Mouse (Mus musculus): ENCODE data around the gene Acads. TPM values are rescaled to one million over a fixed set of nuclear protein-coding genes. Genes with fewer than 3 reads are reported as not detected.
A peak's percentile ranks its signal among the peaks of the same experiment; 100 is the strongest.
"Not testable (repeated sequence)": the region's sequence is repeated elsewhere in the genome, so short reads cannot be mapped to it uniquely, and the experiment has no call there.

The Acads gene
- polyA plus RNA-seq (2012) = 0.71 and 0.84 TPM in 2 replicates

GRCm38 (mm10) chr5:115118961-115119570, at the start of gene Acads:
Gene Acads, minus strand, starts transcription at chr5:115119346.
- TF ChIP-seq GATA1 (IDR thresholded peaks at IDR 0.05; ENCODE audit: low read length) (no peak), TAL1 (IDR thresholded peaks at IDR 0.05; ENCODE audit: low read length) (no peak)
- H3K4me3 ChIP-seq (replicated peaks) = peak within 1 kb of the TSS; percentile 76
- peaks cover 10% of the 10 kb centered on the region for H3K9me3 ChIP-seq (ENCODE audit: control insufficient read depth, low read length)
- peaks cover 30% of the 10 kb centered on the region for H3K4me1 ChIP-seq (ENCODE audit: control insufficient read depth)
- peaks cover 19% of the 10 kb centered on the region for H3K36me3 ChIP-seq (ENCODE audit: control insufficient read depth)
- H3K27me3 ChIP-seq (ENCODE audit: control insufficient read depth) = no peaks in the 10 kb centered on the region

- H3K9me3 ChIP-seq (ENCODE audit: control insufficient read depth, low read length) = peaks cover 2% of the 10 kb centered on the region; the same call in 1 of the 2 replicates
- peaks cover 25% of the 10 kb centered on the region for H3K4me1 ChIP-seq (ENCODE audit: control insufficient read depth)
- no peaks in the 10 kb centered on the region for H3K36me3 ChIP-seq (ENCODE audit: control insufficient read depth)
- TF ChIP-seq GATA1 (IDR thresholded peaks at IDR 0.05; ENCODE audit: low read length) (no peak), TAL1 (IDR thresholded peaks at IDR 0.05; ENCODE audit: low read length) (no peak)
- H3K4me3 ChIP-seq (replicated peaks) = no peak overlapping the region
- H3K27me3 ChIP-seq (ENCODE audit: control insufficient read depth) = no peaks in the 10 kb centered on the region
Observed at GRCm38 (mm10) chr5:115167396-115167795, 48.2 kb upstream of the Acads start.

GRCm38 (mm10) chr5:115166815-115167194, 47.7 kb upstream of the Acads start:
- H3K27me3 ChIP-seq (ENCODE audit: control insufficient read depth) = no peaks in the 10 kb centered on the region
- peaks cover 2% of the 10 kb centered on the region; the same call in 1 of the 2 replicates for H3K9me3 ChIP-seq (ENCODE audit: control insufficient read depth, low read length)
- H3K36me3 ChIP-seq (ENCODE audit: control insufficient read depth) = no peaks in the 10 kb centered on the region
- peaks cover 29% of the 10 kb centered on the region for H3K4me1 ChIP-seq (ENCODE audit: control insufficient read depth)
- TF ChIP-seq TAL1 (IDR thresholded peaks at IDR 0.05; ENCODE audit: low read length) (no peak), GATA1 (IDR thresholded peaks at IDR 0.05; ENCODE audit: low read length) (no peak)
- H3K4me3 ChIP-seq (replicated peaks) = no peak overlapping the region

GRCm38 (mm10) chr5:115165895-115166814, 47.0 kb upstream of the Acads start:
- no peaks in the 10 kb centered on the region for H3K27me3 ChIP-seq (ENCODE audit: control insufficient read depth)
- peaks cover 2% of the 10 kb centered on the region; the same call in 1 of the 2 replicates for H3K9me3 ChIP-seq (ENCODE audit: control insufficient read depth, low read length)
- TF ChIP-seq TAL1 (IDR thresholded peaks at IDR 0.05; ENCODE audit: low read length) = no peak
- H3K36me3 ChIP-seq (ENCODE audit: control insufficient read depth) = no peaks in the 10 kb centered on the region
- H3K4me1 ChIP-seq (ENCODE audit: control insufficient read depth) = peaks cover 33% of the 10 kb centered on the region
- H3K4me3 ChIP-seq (replicated peaks) = no peak overlapping the region

- no peak for TF ChIP-seq GATA1 (IDR thresholded peaks at IDR 0.05; ENCODE audit: low read length)
- no peak for TF ChIP-seq TAL1 (IDR thresholded peaks at IDR 0.05; ENCODE audit: low read length)
- Histone ChIP-seq H3K27me3 (ENCODE audit: control insufficient read depth) (no peaks in the 10 kb centered on the region), H3K36me3 (ENCODE audit: control insufficient read depth) (no peaks in the 10 kb centered on the region), H3K4me3 (replicated peaks) (no peak overlapping the region), H3K4me1 (ENCODE audit: control insufficient read depth) (peaks cover 40% of the 10 kb centered on the region), H3K9me3 (ENCODE audit: control insufficient read depth, low read length) (peaks cover 2% of the 10 kb centered on the region; the same call in 1 of the 2 replicates)
Observed at GRCm38 (mm10) chr5:115165351-115165750, 46.2 kb upstream of the Acads start.

GRCm38 (mm10) chr5:115164446-115164845, 45.3 kb upstream of the Acads start:
- not testable (repeated sequence) for H3K9me3 ChIP-seq (ENCODE audit: control insufficient read depth, low read length); H3K36me3 ChIP-seq (ENCODE audit: control insufficient read depth); H3K27me3 ChIP-seq (ENCODE audit: control insufficient read depth); H3K4me3 ChIP-seq (replicated peaks)
- peaks cover 44% of the 10 kb centered on the region for H3K4me1 ChIP-seq (ENCODE audit: control insufficient read depth)

- no peak overlapping the region for H3K4me3 ChIP-seq (replicated peaks)
- no peak for TF ChIP-seq TAL1 (IDR thresholded peaks at IDR 0.05; ENCODE audit: low read length)
- no peak for TF ChIP-seq GATA1 (IDR thresholded peaks at IDR 0.05; ENCODE audit: low read length)
- H3K36me3 ChIP-seq (ENCODE audit: control insufficient read depth) = no peaks in the 10 kb centered on the region
- H3K9me3 ChIP-seq (ENCODE audit: control insufficient read depth, low read length) = peaks cover 2% of the 10 kb centered on the region; the same call in 1 of the 2 replicates
- H3K4me1 ChIP-seq (ENCODE audit: control insufficient read depth) = peaks cover 52% of the 10 kb centered on the region
- H3K27me3 ChIP-seq (ENCODE audit: control insufficient read depth) = no peaks in the 10 kb centered on the region
Observed at GRCm38 (mm10) chr5:115163563-115163962, 44.4 kb upstream of the Acads start.

- H3K4me1 ChIP-seq (ENCODE audit: control insufficient read depth) = peaks cover 59% of the 10 kb centered on the region
- H3K36me3 ChIP-seq (ENCODE audit: control insufficient read depth); H3K9me3 ChIP-seq (ENCODE audit: control insufficient read depth, low read length); H3K27me3 ChIP-seq (ENCODE audit: control insufficient read depth); H3K4me3 ChIP-seq (replicated peaks): not testable (repeated sequence)
Observed at GRCm38 (mm10) chr5:115161940-115162279, 42.8 kb upstream of the Acads start.

GRCm38 (mm10) chr5:115161064-115161939, 42.2 kb upstream of the Acads start:
- Histone ChIP-seq H3K9me3 (ENCODE audit: control insufficient read depth, low read length) (peaks cover 2% of the 10 kb centered on the region; the same call in 1 of the 2 replicates), H3K4me1 (ENCODE audit: control insufficient read depth) (peaks cover 58% of the 10 kb centered on the region), H3K36me3 (ENCODE audit: control insufficient read depth) (no peaks in the 10 kb centered on the region), H3K27me3 (ENCODE audit: control insufficient read depth) (no peaks in the 10 kb centered on the region), H3K4me3 (replicated peaks) (no peak overlapping the region)
- TF ChIP-seq TAL1 (IDR thresholded peaks at IDR 0.05; ENCODE audit: low read length) (no peak), GATA1 (IDR thresholded peaks at IDR 0.05; ENCODE audit: low read length) (no peak)

All from erythroblast, embryonic 14.5 days (primary cell).